Mouse (Mus musculus) right cerebral cortex, postnatal 4 days (tissue): Measurements from ENCODE around the gene Chrd.

ENCODE experiments used
- DNase-seq: peaks from one replicate; pipeline ENCODE4 v3.0.0-alpha.2; 2022

The Chrd gene

DNA sequence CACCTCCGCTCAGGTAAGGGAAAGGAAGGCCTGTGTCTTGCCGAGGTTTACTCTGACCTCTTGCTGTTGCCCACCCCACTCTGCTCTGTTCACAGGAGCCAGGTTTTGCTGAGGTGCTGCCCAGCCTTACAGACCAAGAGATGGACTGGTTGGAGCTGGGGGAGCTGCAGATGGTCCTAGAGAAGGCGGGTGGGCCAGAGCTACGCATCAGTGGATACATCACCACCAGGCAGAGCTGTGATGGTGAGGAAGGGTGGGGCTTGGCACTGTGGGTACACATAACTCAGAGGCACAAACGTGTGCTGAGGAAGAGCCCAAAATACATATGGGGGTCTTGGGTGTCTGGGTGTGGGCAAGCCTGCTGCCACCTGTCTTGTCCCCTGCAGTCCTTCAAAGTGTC is 2.7 kb downstream of the Chrd start:
- DNase-seq = no peak

GRCm38 (mm10) chr16:20736168-20736567 is 3.2 kb downstream of the Chrd start:
- DNase-seq = no peak

GRCm38 (mm10) chr16:20736823-20737222 is 3.9 kb downstream of the Chrd start:
- no peak for DNase-seq

DNA sequence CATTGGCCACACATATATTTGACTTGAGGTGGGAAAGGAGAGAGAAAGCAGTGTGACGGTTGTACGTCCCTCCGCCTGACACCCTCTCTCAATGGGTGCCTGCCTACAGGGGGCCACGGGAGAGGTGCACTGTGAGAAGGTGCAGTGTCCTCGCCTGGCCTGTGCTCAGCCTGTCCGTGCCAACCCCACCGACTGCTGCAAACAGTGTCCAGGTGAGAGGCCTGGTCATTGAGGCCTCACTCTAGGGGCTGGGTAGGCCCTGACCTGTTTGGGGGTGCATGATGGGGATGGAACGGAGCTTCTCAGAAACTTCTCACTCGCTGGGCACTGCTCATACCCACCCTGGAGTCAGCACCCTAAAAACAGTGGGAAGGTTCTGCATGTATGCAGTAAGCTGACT is 6.9 kb downstream of the Chrd start:
- no peak for DNase-seq

GRCm38 (mm10) chr16:20746641-20747040 is 13.7 kb downstream of the Chrd start:
- peak; percentile 56 for DNase-seq

DNA sequence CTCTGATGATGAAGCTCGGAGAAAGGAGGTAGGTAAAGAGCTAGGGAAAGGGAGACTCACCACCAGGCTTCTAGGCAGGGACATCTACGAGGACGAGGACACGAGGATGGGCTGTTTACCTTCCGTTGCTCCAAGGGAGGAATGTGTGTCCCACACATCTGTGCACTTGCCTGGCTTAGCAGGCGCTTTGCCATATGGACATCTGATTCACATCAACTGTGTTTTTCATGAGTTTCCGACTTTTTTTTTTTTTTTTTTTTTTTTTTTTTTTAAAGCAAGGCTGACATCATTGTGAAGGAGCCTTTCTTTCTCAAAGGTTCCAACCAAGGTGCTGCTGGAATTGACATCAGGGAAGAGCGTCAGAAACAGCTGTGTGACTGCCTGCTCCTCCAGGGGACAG is 17.6 kb downstream of the Chrd start:
- DNase-seq = no peak

- DNase-seq = no peak
Observed at GRCm38 (mm10) chr16:20756052-20756451, 23.1 kb downstream of the Chrd start.

DNA sequence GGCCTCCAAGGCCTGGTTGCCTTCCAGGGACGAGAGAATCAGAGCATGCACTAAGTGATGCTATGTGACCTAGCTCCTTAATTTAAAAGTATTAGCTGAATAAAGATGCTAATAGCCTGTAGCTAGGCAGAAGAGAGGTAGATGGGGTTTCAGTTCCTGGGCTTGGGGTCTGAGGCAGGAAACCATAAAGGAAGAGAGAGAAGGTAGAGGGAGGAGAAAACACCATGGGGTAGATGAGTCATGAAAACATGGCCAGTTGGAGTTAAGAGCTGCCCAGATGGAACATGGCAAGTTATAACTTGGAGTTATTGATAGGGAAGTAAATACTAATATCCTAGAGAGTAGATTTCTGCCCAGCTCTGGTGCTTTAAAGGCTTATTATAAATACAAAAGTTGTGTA is 24.5 kb downstream of the Chrd start:
- no peak for DNase-seq

DNA sequence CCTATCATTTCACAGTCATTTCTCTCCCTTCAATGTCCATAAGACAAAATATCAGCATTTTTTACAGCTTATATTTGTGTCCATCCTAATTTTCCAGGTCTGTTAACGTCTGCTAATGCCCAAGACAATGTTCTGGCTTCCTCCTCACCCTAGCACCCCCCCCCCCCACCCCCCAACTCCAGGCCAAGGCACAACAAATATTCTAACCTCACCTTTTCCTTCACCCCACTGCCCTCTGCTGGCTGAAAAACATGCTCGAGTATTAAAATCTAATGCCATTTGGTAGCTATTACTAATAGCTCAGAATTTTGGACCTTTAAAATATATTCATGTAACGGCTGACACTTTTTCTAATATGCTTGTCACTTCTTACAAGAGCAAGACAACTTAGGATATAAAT is 28.8 kb downstream of the Chrd start:
- DNase-seq = peak; percentile 49

DNA sequence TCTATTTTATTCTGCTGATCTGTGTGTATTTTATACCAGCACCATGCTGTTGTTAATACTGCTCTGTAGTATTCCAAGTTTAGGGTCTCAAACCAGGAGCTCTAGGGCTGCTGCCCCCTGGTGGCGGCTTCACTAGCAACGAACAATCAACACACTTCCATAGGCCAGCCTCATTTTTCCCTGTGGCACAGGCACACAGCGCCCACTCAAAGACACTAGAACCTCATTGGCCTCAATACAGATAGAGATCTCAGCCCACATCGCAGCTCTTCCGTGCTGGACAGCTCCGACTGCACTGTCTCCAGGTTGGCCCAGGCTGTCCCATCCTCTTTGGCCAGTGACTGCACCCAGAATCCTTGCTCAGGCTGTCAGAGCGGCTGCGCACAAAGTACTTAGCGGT is 32.3 kb downstream of the Chrd start:
- DNase-seq = peak; percentile 60

DNA sequence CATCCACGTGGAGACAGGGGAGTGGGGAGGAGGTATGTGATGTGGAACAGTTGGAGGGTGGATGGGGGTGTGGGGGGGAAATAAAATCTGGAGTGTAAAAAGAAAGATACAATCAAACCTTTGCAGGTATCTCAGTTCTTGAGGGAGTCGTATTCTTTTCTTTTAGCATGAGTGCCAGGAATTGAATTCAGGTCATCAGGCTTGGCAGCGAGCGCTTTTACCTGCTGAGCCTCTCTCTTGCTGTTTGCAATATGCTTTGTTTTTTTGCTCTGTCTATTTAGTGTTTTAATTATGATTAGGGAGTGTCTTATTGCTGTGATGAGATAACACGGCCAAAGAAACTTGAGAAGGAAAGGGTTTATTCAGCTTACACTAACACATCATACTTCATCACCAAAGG is 42.1 kb downstream of the Chrd start:
- no peak for DNase-seq

DNA sequence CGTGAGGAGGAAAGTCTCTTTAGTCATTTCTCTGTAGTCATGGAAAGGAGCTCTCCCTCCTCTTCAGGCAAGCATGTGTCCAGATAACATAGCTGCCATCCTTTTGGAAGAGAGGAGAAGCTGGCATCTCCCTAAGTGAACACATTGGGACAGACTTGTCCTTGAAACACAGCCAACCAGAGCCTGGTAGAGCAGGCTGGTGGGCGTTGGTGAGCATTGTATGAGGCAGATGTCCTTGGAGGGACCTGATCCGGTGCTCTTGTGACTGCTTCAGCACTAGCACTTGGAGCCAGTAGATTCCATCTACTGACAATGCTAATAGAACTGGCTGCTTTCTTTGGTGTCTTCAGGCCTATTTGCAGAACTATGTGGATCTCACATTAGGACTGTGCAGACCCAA is 46.9 kb downstream of the Chrd start:
- DNase-seq = no peak

DNA sequence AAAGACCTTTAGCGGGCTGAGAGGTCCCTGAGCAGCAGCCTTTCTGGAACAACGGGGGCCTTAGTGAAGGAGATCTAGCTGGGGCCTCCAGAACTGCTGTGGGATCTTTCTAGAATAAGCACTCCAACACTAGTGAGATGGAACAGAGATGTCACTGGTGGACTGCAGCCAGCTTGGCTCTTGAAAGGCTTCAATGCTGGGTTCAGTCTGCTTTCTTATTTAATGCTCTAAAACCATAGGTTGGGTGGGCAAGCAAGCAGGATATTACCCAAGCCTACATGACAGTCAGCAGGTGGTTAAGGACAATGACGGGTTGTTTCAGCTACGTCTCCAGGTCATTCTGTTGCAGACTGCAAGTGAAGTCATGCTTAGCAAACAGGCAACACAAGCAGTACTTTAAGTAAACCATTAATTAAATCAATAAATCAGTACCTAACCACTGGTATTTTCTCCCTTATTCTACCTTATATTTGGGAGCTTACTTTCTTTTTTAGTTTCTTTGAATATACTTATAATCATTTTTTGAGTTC is 48.2 kb downstream of the Chrd start:
- DNase-seq = no peak

DNA sequence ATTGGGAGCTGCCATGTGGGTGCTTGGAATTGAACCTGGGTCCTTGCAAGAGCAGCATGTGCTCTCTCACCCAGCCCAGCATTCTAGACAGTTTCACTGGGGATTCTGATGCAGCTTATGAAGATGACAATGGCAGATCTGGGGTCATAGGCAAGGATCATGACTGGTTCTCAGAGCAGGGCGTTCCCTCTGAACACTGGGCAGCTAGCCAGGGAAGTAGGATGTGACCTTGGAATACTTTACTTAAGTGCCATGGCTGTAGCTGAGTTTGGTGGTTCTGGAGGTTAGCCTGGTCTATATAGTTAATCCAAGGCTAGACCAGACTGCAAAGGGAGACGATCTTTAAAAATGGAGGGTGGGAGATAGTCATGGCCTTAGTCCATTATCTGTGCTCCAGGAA is 51.0 kb downstream of the Chrd start:
- no peak for DNase-seq

GRCm38 (mm10) chr16:20784754-20785153 is 51.8 kb downstream of the Chrd start:
- DNase-seq = no peak

GRCm38 (mm10) chr16:20786556-20786955 is 53.6 kb downstream of the Chrd start:
- DNase-seq = no peak

DNA sequence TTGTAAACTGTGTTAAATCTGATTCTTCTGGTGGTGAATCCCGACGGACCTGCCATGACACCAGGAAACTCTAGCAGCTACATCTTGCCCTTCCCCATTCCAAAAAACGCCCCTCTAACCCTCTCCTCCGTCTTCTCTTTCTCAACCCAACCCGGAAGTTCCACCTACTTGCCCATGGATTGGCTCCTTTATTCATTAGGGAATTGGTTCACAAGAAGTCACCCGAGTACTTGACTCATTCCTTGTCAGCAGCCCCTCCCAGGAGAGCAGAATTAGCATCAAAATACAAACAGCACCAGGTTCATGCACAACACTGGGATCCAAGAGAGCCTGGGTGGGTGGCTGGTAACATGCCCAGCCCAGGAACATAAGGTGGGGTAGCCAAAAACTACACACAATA is 58.9 kb downstream of the Chrd start:
- DNase-seq = no peak
